Mouse (Mus musculus) intestine, embryonic 15.5 days (tissue): ENCODE data around the gene Cited4. TPM values are rescaled to one million over a fixed set of nuclear protein-coding genes. Genes with fewer than 3 reads are reported as not detected.

ENCODE experiments used
- ATAC-seq: fragments of 200-750 bp; cut with Nextera tagmentation; 2 replicates; pipeline ENCODE4 v1.8.0; 2017; ENCODE audit warnings: moderate TSS enrichment, moderate library complexity
- H3K27ac ChIP-seq: fragments of 300-500 bp; sonication (generic); 2 replicates; pipeline ENCODE4 v1.5.1; 2015; ENCODE audit warnings: mild to moderate bottlenecking, inconsistent platforms
- H3K27me3 ChIP-seq: fragments of 300-500 bp; sonication (generic); replicated peaks from 2 replicates; pipeline ENCODE4 v1.6.1; 2015; ENCODE audit warnings: inconsistent platforms
- H3K36me3 ChIP-seq: fragments of 300-500 bp; sonication (generic); 2 replicates; pipeline ENCODE4 v1.6.1; 2015; ENCODE audit warnings: inconsistent platforms
- H3K4me1 ChIP-seq: fragments of 300-500 bp; sonication (generic); replicated peaks from 2 replicates; pipeline ENCODE4 v1.6.1; 2015; ENCODE audit warnings: inconsistent platforms
- H3K4me2 ChIP-seq: fragments of 300-500 bp; sonication (generic); replicated peaks from 2 replicates; pipeline ENCODE4 v1.6.1; 2015; ENCODE audit warnings: mild to moderate bottlenecking, inconsistent platforms
- H3K4me3 ChIP-seq: fragments of 300-500 bp; sonication (generic); replicated peaks from 2 replicates; pipeline ENCODE4 v1.5.1; 2015; ENCODE audit warnings: inconsistent platforms
- H3K9ac ChIP-seq: fragments of 300-500 bp; sonication (generic); 2 replicates; pipeline ENCODE4 v1.6.1; 2015; ENCODE audit warnings: inconsistent platforms
- H3K9me3 ChIP-seq: fragments of 300-500 bp; sonication (generic); 2 replicates; pipeline ENCODE4 v1.6.1; 2016; ENCODE audit warnings: inconsistent platforms
- WGBS: fragments of 180-500 bp; shearing (Covaris S2); methylation state at CpG from one replicate; pipeline ENCODE4 v1.1.7; 2015; 5-methylcytosine and 5-hydroxymethylcytosine counted together
- polyA plus RNA-seq: library from polyadenylated mRNA; unstranded; fragments of >200 nt; fragmentation: Nextera tagmentation; extraction: Ambion mirVana; gene quantifications from 2 replicates; pipeline ENCODE4 v1.2.1, GENCODE M21; 2015

Cited4 gene
- polyA plus RNA-seq, 1 experiment from 2014 or later, result 2.4 TPM

- WGBS, result 46% methylated on average over 9 of the region's 9 CpGs
- no peak overlapping the region for H3K4me3 ChIP-seq
- no peaks in the 10 kb centered on the region for H3K4me1 ChIP-seq
- no peaks in the 10 kb centered on the region for H3K27me3 ChIP-seq
- no peak overlapping the region for H3K9ac ChIP-seq
- no peak overlapping the region for H3K4me2 ChIP-seq
- no peak overlapping the region for H3K27ac ChIP-seq
- no peaks in the 10 kb centered on the region for H3K9me3 ChIP-seq
- H3K36me3 ChIP-seq, result no peaks in the 10 kb centered on the region
- ATAC-seq, result no peak
These were observed 17.1 kb downstream of the Cited4 start for GRCm38 (mm10) chr4:120683278-120683997.

GRCm38 (mm10) chr4:120687282-120687681 lies 20.9 kb downstream of the Cited4 start:
- Histone ChIP-seq H3K27ac (no peak overlapping the region), H3K9me3 (no peaks in the 10 kb centered on the region), H3K4me1 (no peaks in the 10 kb centered on the region), H3K4me3 (no peak overlapping the region), H3K4me2 (no peak overlapping the region), H3K36me3 (no peaks in the 10 kb centered on the region), H3K27me3 (no peaks in the 10 kb centered on the region), H3K9ac (no peak overlapping the region)
- ATAC-seq, result no peak
- WGBS, result 41% methylated on average over 6 of the region's 6 CpGs

- WGBS, result 56% methylated on average over 6 of the region's 6 CpGs
- no peak overlapping the region for H3K4me2 ChIP-seq
- H3K36me3 ChIP-seq, result no peaks in the 10 kb centered on the region
- peak; percentile 70 for ATAC-seq
- no peak overlapping the region for H3K9ac ChIP-seq
- H3K4me1 ChIP-seq, result no peaks in the 10 kb centered on the region
- H3K9me3 ChIP-seq, result no peaks in the 10 kb centered on the region
- H3K27me3 ChIP-seq, result no peaks in the 10 kb centered on the region
- no peak overlapping the region for H3K27ac ChIP-seq
- no peak overlapping the region for H3K4me3 ChIP-seq
These were observed 22.9 kb downstream of the Cited4 start for GRCm38 (mm10) chr4:120689317-120689716.

GRCm38 (mm10) chr4:120692717-120693116 lies 26.3 kb downstream of the Cited4 start:
- no peak overlapping the region for H3K9ac ChIP-seq
- no peak overlapping the region for H3K4me3 ChIP-seq
- 44% methylated on average over 10 of the region's 10 CpGs for WGBS
- H3K27ac ChIP-seq, result no peak overlapping the region
- no peaks in the 10 kb centered on the region; the same call in 1 of the 2 replicates for H3K36me3 ChIP-seq
- ATAC-seq, result no peak
- no peak overlapping the region for H3K4me2 ChIP-seq
- H3K4me1 ChIP-seq, result no peaks in the 10 kb centered on the region
- no peaks in the 10 kb centered on the region for H3K27me3 ChIP-seq
- H3K9me3 ChIP-seq, result no peaks in the 10 kb centered on the region

- Histone ChIP-seq H3K9ac (no peak overlapping the region), H3K4me1 (peaks cover 3% of the 10 kb centered on the region; the same call in 1 of the 2 replicates), H3K4me2 (no peak overlapping the region), H3K36me3 (no peaks in the 10 kb centered on the region; the same call in 1 of the 2 replicates), H3K9me3 (no peaks in the 10 kb centered on the region), H3K27me3 (peaks cover 6% of the 10 kb centered on the region), H3K27ac (no peak overlapping the region), H3K4me3 (no peak overlapping the region)
- WGBS, result 92% methylated on average over 8 of the region's 8 CpGs
- peak; percentile 29; the same call in 1 of the 2 replicates for ATAC-seq
These were observed 31.0 kb downstream of the Cited4 start for GRCm38 (mm10) chr4:120697353-120697752.

- Histone ChIP-seq H3K4me1 (peaks cover 3% of the 10 kb centered on the region; the same call in 1 of the 2 replicates), H3K4me2 (peak overlapping the region; percentile 52), H3K4me3 (0 out of 2 replicates have a peak overlapping the region, but pooled peaks have one; percentile 9), H3K27me3 (peaks cover 6% of the 10 kb centered on the region), H3K9me3 (no peaks in the 10 kb centered on the region), H3K9ac (no peak overlapping the region), H3K27ac (no peak overlapping the region), H3K36me3 (no peaks in the 10 kb centered on the region; the same call in 1 of the 2 replicates)
- WGBS, result 19% methylated on average over 35 of the region's 35 CpGs
- peak; percentile 79 for ATAC-seq
These were observed 31.6 kb downstream of the Cited4 start for GRCm38 (mm10) chr4:120697799-120698484.

GRCm38 (mm10) chr4:120701180-120701579 lies 34.8 kb downstream of the Cited4 start:
- H3K4me3 ChIP-seq, result no peak overlapping the region
- 77% methylated on average over 3 of the region's 3 CpGs for WGBS
- H3K27me3 ChIP-seq, result peaks cover 6% of the 10 kb centered on the region
- no peaks in the 10 kb centered on the region for H3K9me3 ChIP-seq
- no peak overlapping the region for H3K9ac ChIP-seq
- H3K4me1 ChIP-seq, result peaks cover 3% of the 10 kb centered on the region; the same call in 1 of the 2 replicates
- ATAC-seq, result no peak
- no peak overlapping the region for H3K4me2 ChIP-seq
- H3K27ac ChIP-seq, result no peak overlapping the region
- H3K36me3 ChIP-seq, result no peaks in the 10 kb centered on the region; the same call in 1 of the 2 replicates

GRCm38 (mm10) chr4:120702056-120702455 lies 35.7 kb downstream of the Cited4 start:
- no peak overlapping the region for H3K4me2 ChIP-seq
- no peaks in the 10 kb centered on the region for H3K9me3 ChIP-seq
- no peaks in the 10 kb centered on the region; the same call in 1 of the 2 replicates for H3K36me3 ChIP-seq
- ATAC-seq, result no peak
- peaks cover 6% of the 10 kb centered on the region for H3K27me3 ChIP-seq
- WGBS, result 78% methylated on average over 8 of the region's 8 CpGs
- H3K9ac ChIP-seq, result no peak overlapping the region
- H3K4me1 ChIP-seq, result peaks cover 3% of the 10 kb centered on the region; the same call in 1 of the 2 replicates
- H3K4me3 ChIP-seq, result no peak overlapping the region
- no peak overlapping the region for H3K27ac ChIP-seq

- WGBS, result 88% methylated on average over 2 of the region's 2 CpGs
- peaks cover 3% of the 10 kb centered on the region; the same call in 1 of the 2 replicates for H3K4me1 ChIP-seq
- no peak overlapping the region for H3K4me2 ChIP-seq
- no peaks in the 10 kb centered on the region for H3K9me3 ChIP-seq
- no peak overlapping the region for H3K9ac ChIP-seq
- ATAC-seq, result no peak
- no peak overlapping the region for H3K4me3 ChIP-seq
- no peaks in the 10 kb centered on the region for H3K36me3 ChIP-seq
- no peak overlapping the region for H3K27ac ChIP-seq
- H3K27me3 ChIP-seq, result peaks cover 6% of the 10 kb centered on the region
These were observed 36.1 kb downstream of the Cited4 start for GRCm38 (mm10) chr4:120702511-120702910.

- peaks cover 11% of the 10 kb centered on the region; the same call in 1 of the 2 replicates for H3K4me1 ChIP-seq
- H3K36me3 ChIP-seq, result no peaks in the 10 kb centered on the region
- H3K4me2 ChIP-seq, result no peak overlapping the region
- H3K27me3 ChIP-seq, result peaks cover 1% of the 10 kb centered on the region; the same call in 1 of the 2 replicates
- H3K9me3 ChIP-seq, result no peaks in the 10 kb centered on the region
- 82% methylated on average over 12 of the region's 12 CpGs for WGBS
- H3K27ac ChIP-seq, result no peak overlapping the region
- no peak for ATAC-seq
- H3K9ac ChIP-seq, result no peak overlapping the region
- no peak overlapping the region for H3K4me3 ChIP-seq
These were observed 45.9 kb downstream of the Cited4 start for GRCm38 (mm10) chr4:120712236-120712635.

GRCm38 (mm10) chr4:120713021-120713420 lies 46.6 kb downstream of the Cited4 start:
- Histone ChIP-seq H3K27ac (no peak overlapping the region), H3K9ac (no peak overlapping the region), H3K27me3 (peaks cover 8% of the 10 kb centered on the region; the same call in 1 of the 2 replicates), H3K4me2 (no peak overlapping the region), H3K9me3 (no peaks in the 10 kb centered on the region), H3K4me1 (peaks cover 11% of the 10 kb centered on the region; the same call in 1 of the 2 replicates), H3K36me3 (no peaks in the 10 kb centered on the region), H3K4me3 (no peak overlapping the region)
- ATAC-seq, result no peak
- 88% methylated on average over 6 of the region's 6 CpGs for WGBS

GRCm38 (mm10) chr4:120713856-120714497 lies 47.6 kb downstream of the Cited4 start:
- Histone ChIP-seq H3K4me3 (no peak overlapping the region), H3K4me1 (peaks cover 11% of the 10 kb centered on the region; the same call in 1 of the 2 replicates), H3K9ac (no peak overlapping the region), H3K27ac (no peak overlapping the region), H3K27me3 (peaks cover 9% of the 10 kb centered on the region; the same call in 1 of the 2 replicates), H3K4me2 (no peak overlapping the region), H3K9me3 (no peaks in the 10 kb centered on the region), H3K36me3 (no peaks in the 10 kb centered on the region)
- WGBS, result 64% methylated on average over 6 of the region's 6 CpGs
- ATAC-seq, result no peak
